Mouse (Mus musculus) large intestine, adult 2 months (tissue): Measurements from ENCODE around the gene Pogk. TPM values are rescaled to one million over a fixed set of nuclear protein-coding genes. Genes with fewer than 3 reads are reported as not detected.
A peak's percentile ranks its signal among the peaks of the same experiment; 100 is the strongest.

Experiments used
- DNase-seq: peaks from one replicate; pipeline ENCODE4 v3.0.0-alpha.2; 2012; ENCODE audit warnings: low read depth, low spot score
- WGBS: fragments of 180-500 bp; shearing (Covaris S2); methylation state at CpG from one replicate; pipeline ENCODE4 v1.1.7; 2018; 5-methylcytosine and 5-hydroxymethylcytosine counted together
- polyA plus RNA-seq: library from polyadenylated mRNA; depleted of rRNA; stranded (reverse); fragments of >200 nt; gene quantifications from 2 replicates; pipeline ENCODE4 v1.2.3, GENCODE M21; 2012

Pogk gene
- polyA plus RNA-seq, 1 experiment = 2.2 TPM

- no peak for DNase-seq
- 67% methylated on average over 10 of the region's 10 CpGs for WGBS
Observed at GRCm38 (mm10) chr1:166381336-166381735, 28.3 kb downstream of the Pogk start.

GRCm38 (mm10) chr1:166379630-166380231, 29.9 kb downstream of the Pogk start:
- no peak for DNase-seq
- WGBS = under 1% methylated on average over 40 of the region's 41 CpGs

GRCm38 (mm10) chr1:166379013-166379629, 30.5 kb downstream of the Pogk start, which contains the start of gene Tada1:
Gene Tada1, plus strand, starts transcription at chr1:166379097.
- WGBS = 2% methylated on average over 81 of the region's 81 CpGs
- peak; percentile 73 for DNase-seq

GRCm38 (mm10) chr1:166378431-166379012, 31.1 kb downstream of the Pogk start:
- no peak for DNase-seq

GRCm38 (mm10) chr1:166377171-166377570, 32.5 kb downstream of the Pogk start:
- 82% methylated on average over 6 of the region's 6 CpGs for WGBS
- no peak for DNase-seq

More at GRCm38 (mm10) chr1:166378431-166379012, 31.1 kb downstream of the Pogk start:
- WGBS = 3% methylated on average over 21 of the region's 21 CpGs

GRCm38 (mm10) chr1:166363122-166363521, 46.5 kb downstream of the Pogk start:
- DNase-seq = no peak

- no peak for DNase-seq
- WGBS = 50% methylated on average over 3 of the region's 3 CpGs
Observed at GRCm38 (mm10) chr1:166362659-166363058, 47.0 kb downstream of the Pogk start.

GRCm38 (mm10) chr1:166361842-166362241, 47.8 kb downstream of the Pogk start:
- WGBS = 53% methylated on average over 3 of the region's 3 CpGs

GRCm38 (mm10) chr1:166360896-166361295, 48.8 kb downstream of the Pogk start:
- DNase-seq = no peak
- 50% methylated on average over 5 of the region's 5 CpGs for WGBS

More at GRCm38 (mm10) chr1:166361842-166362241, 47.8 kb downstream of the Pogk start:
- no peak for DNase-seq

GRCm38 (mm10) chr1:166360157-166360855, 49.4 kb downstream of the Pogk start:
- WGBS = 9% methylated on average over 14 of the region's 14 CpGs
- DNase-seq = peak; percentile 52

- WGBS = 74% methylated on average over 11 of the region's 11 CpGs
- DNase-seq = no peak
Observed at GRCm38 (mm10) chr1:166349751-166350150, 59.9 kb downstream of the Pogk start.

- 71% methylated on average over 3 of the region's 3 CpGs for WGBS
- DNase-seq = no peak
Observed at GRCm38 (mm10) chr1:166349341-166349740, 60.3 kb downstream of the Pogk start.

- no peak for DNase-seq
- WGBS = 41% methylated on average over 3 of the region's 3 CpGs
Observed at GRCm38 (mm10) chr1:166346906-166347305, 62.8 kb downstream of the Pogk start.

GRCm38 (mm10) chr1:166345602-166346001, 64.1 kb downstream of the Pogk start:
- WGBS = 83% methylated on average over 6 of the region's 6 CpGs
- DNase-seq = no peak

- no peak for DNase-seq
- WGBS = 78% methylated on average over 8 of the region's 8 CpGs
Observed at GRCm38 (mm10) chr1:166344300-166345077, 65.2 kb downstream of the Pogk start.

- 64% methylated on average over 5 of the region's 5 CpGs for WGBS
- no peak for DNase-seq
Observed at GRCm38 (mm10) chr1:166343586-166343985, 66.1 kb downstream of the Pogk start.

- DNase-seq = no peak
- WGBS = 65% methylated on average over 1 of the region's 1 CpGs
Observed at GRCm38 (mm10) chr1:166342539-166342938, 67.1 kb downstream of the Pogk start.

GRCm38 (mm10) chr1:166342060-166342459, 67.6 kb downstream of the Pogk start:
- no peak for DNase-seq
- WGBS = 68% methylated on average over 2 of the region's 2 CpGs

- DNase-seq = no peak
- WGBS = 77% methylated on average over 6 of the region's 6 CpGs
Observed at GRCm38 (mm10) chr1:166339110-166339509, 70.6 kb downstream of the Pogk start.
